Mouse (Mus musculus): ENCODE measurements at regions not wholly inside any gene's neighbourhood (a gene's known extent, or its start where the extent isn't known, plus 50 kb on each side); places are given as distances from the start of the nearest gene placed in this dataset.

GRCm38 (mm10) chr4:6561604-6562357, 1677.1 kb downstream of the Car8 start:
- TF ChIP-seq CTCF (IDR thresholded peaks at IDR 0.05; ENCODE audit: borderline replicate concordance, insufficient read depth, low read length), result no peak
- TF ChIP-seq POLR2A (IDR thresholded peaks at IDR 0.05; ENCODE audit: low read depth, low read length), result no peak

Data from embryonic fibroblast, embryonic 13.5 days (primary cell).